Mouse (Mus musculus): Measurements from ENCODE around the gene Antxr1. TPM values are rescaled to one million over a fixed set of nuclear protein-coding genes. Genes with fewer than 3 reads are reported as not detected.

The Antxr1 gene
- polyA plus RNA-seq, 1 experiment from 2014 or later: 3.5 TPM

DNA sequence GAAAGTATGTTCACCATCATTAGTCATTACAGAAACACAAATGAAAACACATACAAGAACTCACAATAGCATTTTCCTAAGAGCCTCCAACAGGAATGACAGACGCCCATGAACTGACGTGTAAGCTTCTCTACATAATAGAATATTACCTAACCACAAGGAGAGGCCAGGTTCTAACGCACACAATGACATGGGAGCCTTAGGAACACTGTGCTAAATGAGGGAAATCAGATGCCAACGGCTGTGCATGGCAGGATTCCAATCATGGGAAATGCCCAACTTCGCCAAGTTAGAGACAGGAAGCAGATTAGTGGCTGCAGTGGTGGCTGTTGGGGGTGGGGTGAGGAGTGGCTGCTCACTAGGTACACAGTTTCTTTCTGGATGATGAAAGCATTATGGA lies 76.6 kb downstream of the Antxr1 start:
- Histone ChIP-seq H3K27ac (no peak overlapping the region), H3K27me3 (no peaks in the 10 kb centered on the region), H3K4me1 (replicated peaks) (peaks cover 16% of the 10 kb centered on the region), H3K36me3 (no peaks in the 10 kb centered on the region), H3K4me2 (no peak overlapping the region), H3K9me3 (no peaks in the 10 kb centered on the region), H3K4me3 (no peak overlapping the region), H3K9ac (no peak overlapping the region)
- ATAC-seq (ENCODE audit: low FRiP score): no peak
- WGBS: 73% methylated on average over 5 of the region's 5 CpGs

DNA sequence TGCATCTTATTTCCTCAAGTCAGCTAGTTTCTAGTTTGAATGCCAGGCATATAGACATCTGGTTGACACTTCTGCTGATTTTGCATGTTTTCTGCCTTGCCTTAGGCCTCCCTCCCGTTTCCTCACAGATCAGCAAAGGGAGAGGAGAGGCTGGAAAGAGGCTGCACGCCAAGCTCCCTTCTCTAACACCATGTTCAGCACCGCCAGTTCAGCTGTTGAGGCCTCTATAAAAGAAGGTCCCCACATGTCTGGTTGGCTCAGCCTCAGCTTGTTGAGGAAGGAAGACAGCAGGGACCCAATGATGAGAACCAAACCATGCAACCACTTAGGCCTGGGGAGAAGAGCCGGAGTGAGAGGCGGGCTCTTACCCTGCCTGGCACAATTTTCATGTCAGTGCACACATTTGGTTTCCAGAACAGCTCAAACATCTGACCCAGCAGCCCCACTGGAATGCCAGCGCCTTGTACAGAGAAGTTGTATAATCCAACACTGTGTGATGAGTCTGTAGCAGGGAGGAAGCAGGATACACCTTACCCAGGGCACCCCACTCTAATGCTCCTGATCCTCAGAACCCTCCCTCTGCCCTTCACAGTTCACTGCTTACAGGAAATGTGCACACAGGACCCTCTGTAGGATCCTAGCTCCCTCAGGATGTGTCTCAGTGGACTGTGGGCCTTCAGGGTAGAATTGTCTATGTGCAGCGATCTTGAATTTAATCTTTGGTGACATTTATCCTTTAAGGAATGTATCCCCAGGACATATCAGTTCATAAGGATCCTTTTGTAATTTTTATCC lies 77.4 kb downstream of the Antxr1 start:
- H3K27me3 ChIP-seq: no peaks in the 10 kb centered on the region
- H3K36me3 ChIP-seq: no peaks in the 10 kb centered on the region
- ATAC-seq (ENCODE audit: low FRiP score): no peak
- H3K4me1 ChIP-seq (replicated peaks): peaks cover 16% of the 10 kb centered on the region
- no peak overlapping the region for H3K9ac ChIP-seq
- no peak overlapping the region for H3K27ac ChIP-seq
- H3K9me3 ChIP-seq: no peaks in the 10 kb centered on the region
- no peak overlapping the region for H3K4me2 ChIP-seq
- no peak overlapping the region for H3K4me3 ChIP-seq
- 83% methylated on average over 7 of the region's 7 CpGs for WGBS

DNA sequence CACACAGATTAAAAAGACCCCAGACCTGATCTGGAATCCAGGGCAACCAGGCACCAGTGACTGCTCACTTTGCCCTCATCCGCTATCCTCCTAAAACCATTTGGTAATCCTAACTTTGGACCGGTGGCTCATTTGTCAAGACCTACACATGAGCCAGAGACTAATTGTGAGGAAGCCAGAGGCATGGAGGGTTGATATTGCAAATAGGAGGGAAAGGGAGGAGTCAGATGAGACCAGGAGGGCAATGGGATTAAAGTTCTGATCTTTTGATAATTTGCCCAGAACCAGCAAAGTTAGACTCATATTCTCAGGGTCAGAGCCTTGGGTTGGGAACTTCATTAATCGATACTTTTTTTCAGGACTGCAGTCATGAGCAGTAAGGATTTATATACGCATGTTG lies 78.2 kb downstream of the Antxr1 start:
- 93% methylated on average over 4 of the region's 4 CpGs for WGBS
- Histone ChIP-seq H3K9ac (no peak overlapping the region), H3K4me1 (replicated peaks) (peaks cover 16% of the 10 kb centered on the region), H3K9me3 (no peaks in the 10 kb centered on the region), H3K4me3 (no peak overlapping the region), H3K27me3 (no peaks in the 10 kb centered on the region), H3K27ac (no peak overlapping the region), H3K36me3 (no peaks in the 10 kb centered on the region), H3K4me2 (no peak overlapping the region)
- no peak for ATAC-seq (ENCODE audit: low FRiP score)

DNA sequence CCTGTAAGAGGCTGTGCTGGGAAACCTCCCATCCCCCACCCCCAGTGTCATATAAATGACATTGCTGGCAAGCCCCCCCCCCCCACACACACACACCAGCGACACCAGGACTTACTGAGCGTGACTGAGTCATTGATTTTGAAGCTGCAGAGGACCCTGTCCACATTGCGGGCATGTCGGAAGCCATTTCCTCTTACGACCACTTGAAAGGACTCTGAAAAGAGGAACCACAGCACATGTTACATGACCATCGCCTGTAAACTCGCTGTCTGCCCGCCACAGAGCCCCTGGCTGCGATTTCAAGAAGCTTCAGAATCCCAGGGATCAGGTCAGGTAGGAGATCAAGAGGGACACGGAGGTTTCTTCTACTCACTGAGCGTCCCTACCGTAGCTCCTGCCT lies 80.0 kb downstream of the Antxr1 start:
- Histone ChIP-seq H3K36me3 (no peaks in the 10 kb centered on the region), H3K27me3 (no peaks in the 10 kb centered on the region), H3K4me1 (replicated peaks) (peaks cover 19% of the 10 kb centered on the region), H3K27ac (no peak overlapping the region), H3K9me3 (no peaks in the 10 kb centered on the region), H3K4me2 (no peak overlapping the region), H3K4me3 (no peak overlapping the region), H3K9ac (no peak overlapping the region)
- 85% methylated on average over 12 of the region's 12 CpGs for WGBS
- no peak for ATAC-seq (ENCODE audit: low FRiP score)

DNA sequence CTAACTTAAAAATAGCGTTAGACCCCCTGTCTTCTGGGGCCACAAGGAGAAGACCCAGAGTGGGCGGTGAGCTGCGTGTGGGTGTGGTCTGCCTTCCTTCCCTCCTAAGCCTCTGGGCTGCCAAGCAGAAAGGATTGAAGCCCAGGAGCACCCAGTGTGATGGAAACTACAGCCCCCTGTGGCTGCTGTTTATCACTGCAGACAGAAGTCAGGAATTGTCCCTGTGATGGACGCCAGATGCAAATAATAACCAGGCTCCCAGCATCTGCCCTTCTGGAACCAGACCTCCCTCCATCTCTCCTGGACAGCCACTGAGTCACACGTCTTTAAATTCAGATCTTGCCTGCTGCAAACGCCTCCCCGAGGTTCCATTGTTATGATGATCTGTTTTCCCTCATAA lies 80.9 kb downstream of the Antxr1 start:
- peaks cover 19% of the 10 kb centered on the region for H3K4me1 ChIP-seq (replicated peaks)
- H3K4me2 ChIP-seq: no peak overlapping the region
- H3K36me3 ChIP-seq: no peaks in the 10 kb centered on the region
- 22% methylated on average over 7 of the region's 7 CpGs for WGBS
- no peaks in the 10 kb centered on the region for H3K27me3 ChIP-seq
- H3K4me3 ChIP-seq: no peak overlapping the region
- H3K9me3 ChIP-seq: no peaks in the 10 kb centered on the region
- ATAC-seq (ENCODE audit: low FRiP score): no peak
- no peak overlapping the region for H3K9ac ChIP-seq
- H3K27ac ChIP-seq: no peak overlapping the region

DNA sequence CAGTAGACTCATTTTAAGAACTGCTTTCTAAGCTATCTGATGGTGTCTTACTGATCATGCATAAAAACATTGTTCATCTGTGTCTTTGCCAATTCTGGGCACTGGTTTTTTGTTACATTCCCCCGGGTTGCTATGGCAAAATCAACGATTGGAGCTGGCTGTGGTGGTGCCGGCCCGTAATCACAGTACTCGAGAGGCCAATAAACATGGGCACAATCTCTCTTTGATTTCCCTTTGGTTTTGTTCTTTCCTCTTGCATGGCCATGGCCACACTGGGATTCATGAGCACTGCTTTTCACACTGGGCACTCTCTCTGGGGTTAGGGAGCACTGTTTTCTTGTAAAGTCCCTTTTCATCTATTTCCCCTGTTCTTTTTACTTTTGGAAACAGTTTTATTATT lies 83.9 kb downstream of the Antxr1 start:
- Histone ChIP-seq H3K4me1 (replicated peaks) (peaks cover 6% of the 10 kb centered on the region; the same call in 1 of the 2 replicates), H3K4me2 (no peak overlapping the region), H3K27me3 (no peaks in the 10 kb centered on the region), H3K27ac (no peak overlapping the region), H3K9me3 (no peaks in the 10 kb centered on the region), H3K36me3 (no peaks in the 10 kb centered on the region), H3K4me3 (no peak overlapping the region), H3K9ac (no peak overlapping the region)
- 37% methylated on average over 5 of the region's 5 CpGs for WGBS
- ATAC-seq (ENCODE audit: low FRiP score): no peak

DNA sequence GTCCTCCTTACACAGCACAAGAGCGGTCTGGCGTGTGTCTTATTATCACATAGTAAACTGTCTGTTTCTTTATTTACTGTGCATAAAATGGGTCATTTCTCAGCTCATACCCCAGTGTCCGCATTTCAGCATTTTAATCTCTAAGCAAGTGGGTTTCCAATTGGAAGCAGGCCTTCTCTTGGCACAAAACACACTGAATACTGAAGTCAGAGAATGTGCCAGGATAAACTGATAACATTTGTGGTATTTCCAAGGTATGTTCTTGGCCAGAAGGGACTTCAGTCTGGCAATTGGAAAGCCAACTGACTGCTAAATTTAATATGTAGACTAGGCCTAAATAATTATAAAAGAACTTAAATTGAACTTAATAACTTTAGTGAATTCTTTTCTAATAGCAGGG lies 84.9 kb downstream of the Antxr1 start:
- Histone ChIP-seq H3K36me3 (no peaks in the 10 kb centered on the region), H3K27me3 (no peaks in the 10 kb centered on the region), H3K4me1 (replicated peaks) (peaks cover 6% of the 10 kb centered on the region; the same call in 1 of the 2 replicates), H3K9me3 (no peaks in the 10 kb centered on the region), H3K4me3 (no peak overlapping the region), H3K4me2 (no peak overlapping the region), H3K27ac (no peak overlapping the region), H3K9ac (no peak overlapping the region)
- WGBS: 93% methylated on average over 3 of the region's 3 CpGs
- ATAC-seq (ENCODE audit: low FRiP score): no peak

DNA sequence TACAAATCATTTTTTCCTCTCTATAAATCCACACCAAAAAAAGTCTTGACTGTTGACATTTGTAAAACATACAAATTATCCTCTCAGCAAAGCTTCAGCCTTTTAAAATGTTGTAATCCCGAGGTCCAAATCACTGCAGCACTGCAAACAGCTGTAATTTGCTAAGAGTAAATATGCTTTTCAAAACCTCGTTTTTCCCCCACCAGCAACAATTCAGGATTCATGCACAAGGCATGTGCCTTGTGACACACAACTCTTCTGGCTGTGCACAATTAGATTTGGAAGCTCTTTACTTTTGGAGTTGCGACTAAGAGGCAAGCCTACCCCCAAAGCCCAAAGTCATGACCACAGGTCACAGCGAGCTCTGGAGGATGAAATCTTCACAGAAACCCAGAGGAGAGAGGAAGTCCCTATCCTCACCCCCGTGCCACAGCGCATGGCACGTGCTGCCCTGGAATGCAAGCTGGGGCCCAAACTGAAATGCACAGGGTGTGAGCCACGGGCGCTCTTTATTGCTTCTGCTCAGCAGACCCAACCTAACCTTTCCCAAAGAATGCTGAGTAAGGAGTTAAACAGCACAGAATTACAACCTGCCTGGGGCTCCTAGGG lies 87.3 kb downstream of the Antxr1 start:
- Histone ChIP-seq H3K9me3 (no peaks in the 10 kb centered on the region), H3K4me1 (replicated peaks) (peaks cover 6% of the 10 kb centered on the region; the same call in 1 of the 2 replicates), H3K9ac (no peak overlapping the region), H3K4me3 (no peak overlapping the region), H3K27ac (no peak overlapping the region), H3K36me3 (no peaks in the 10 kb centered on the region), H3K4me2 (no peak overlapping the region), H3K27me3 (no peaks in the 10 kb centered on the region)
- no peak for ATAC-seq (ENCODE audit: low FRiP score)
- 84% methylated on average over 9 of the region's 9 CpGs for WGBS

DNA sequence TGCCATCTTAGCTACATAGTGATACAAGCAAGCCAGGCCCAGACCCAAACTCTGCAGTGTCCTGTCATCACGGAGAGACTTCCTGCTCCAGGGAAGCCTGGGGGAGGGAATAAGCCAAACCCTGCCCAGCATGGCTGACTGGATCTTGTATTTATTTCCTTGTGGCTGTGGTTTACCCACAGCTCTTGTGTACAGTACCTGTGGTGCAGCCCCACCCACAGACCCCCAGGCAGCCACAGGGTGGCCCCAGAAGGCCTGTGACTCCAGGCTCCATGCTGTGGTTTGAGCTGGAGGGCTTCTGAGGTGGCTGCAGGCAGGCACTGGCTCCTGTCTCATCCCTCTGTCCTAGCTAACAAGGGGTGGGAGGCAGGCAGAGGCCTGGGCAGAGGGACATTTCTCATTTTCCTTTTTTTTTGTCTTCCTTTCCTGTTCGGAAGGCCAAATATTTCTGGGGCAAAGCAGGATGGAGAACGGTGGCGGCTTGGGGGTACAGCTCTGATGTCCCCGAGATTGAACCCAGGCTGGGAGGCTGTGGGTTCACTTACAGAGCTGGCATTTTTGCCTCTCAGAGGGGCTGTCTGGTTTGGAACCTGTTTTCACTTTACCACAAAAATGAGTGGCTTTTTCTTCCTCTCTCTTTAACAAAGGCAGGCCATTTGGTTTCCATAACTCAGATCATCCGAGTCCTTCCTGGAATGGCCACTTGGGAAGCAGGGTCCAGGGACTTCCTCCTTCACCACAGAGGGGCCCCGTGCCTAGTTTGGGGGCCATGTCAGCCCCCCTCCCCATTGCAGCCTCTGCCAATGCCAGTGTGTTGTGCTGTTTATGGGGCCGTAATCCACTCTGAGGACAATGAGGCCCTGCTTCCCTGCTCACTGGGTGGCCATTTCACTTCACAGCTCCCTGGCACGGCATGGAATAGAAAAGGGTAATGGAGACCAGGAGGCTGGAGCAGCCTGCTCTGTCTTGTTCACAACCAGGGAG lies 91.2 kb downstream of the Antxr1 start:
- Histone ChIP-seq H3K27me3 (no peaks in the 10 kb centered on the region), H3K36me3 (peaks cover 15% of the 10 kb centered on the region), H3K4me2 (no peak overlapping the region), H3K4me1 (replicated peaks) (0 out of 2 replicates have a peak, but pooled peaks cover 3% of the 10 kb centered on the region), H3K9me3 (no peaks in the 10 kb centered on the region), H3K9ac (no peak overlapping the region), H3K4me3 (no peak overlapping the region), H3K27ac (no peak overlapping the region)
- ATAC-seq (ENCODE audit: low FRiP score): no peak
- WGBS: 63% methylated on average over 9 of the region's 9 CpGs

DNA sequence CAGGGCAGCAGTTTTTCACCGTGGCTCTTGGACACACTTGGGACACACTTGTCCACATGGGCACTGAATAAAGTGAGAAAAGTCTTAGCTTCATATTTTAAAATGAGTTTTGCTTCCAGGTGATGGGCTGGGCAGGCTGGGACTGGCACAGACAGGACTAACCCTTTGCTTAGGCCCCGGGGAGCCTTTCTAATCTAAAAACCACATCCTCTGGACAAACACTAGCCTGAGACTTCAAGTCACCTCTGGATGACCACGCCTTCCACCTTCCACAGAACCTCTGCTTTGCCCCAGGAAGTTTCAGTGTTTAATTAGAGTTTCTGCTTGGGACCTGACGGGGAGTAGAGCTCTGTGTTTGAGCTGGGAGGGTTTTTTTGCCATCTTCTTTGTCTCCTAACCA lies 98.4 kb downstream of the Antxr1 start:
- no peak for ATAC-seq (ENCODE audit: low FRiP score)
- no peak overlapping the region for H3K27ac ChIP-seq
- H3K4me3 ChIP-seq: no peak overlapping the region
- H3K9ac ChIP-seq: no peak overlapping the region
- no peak overlapping the region for H3K4me2 ChIP-seq
- H3K27me3 ChIP-seq: no peaks in the 10 kb centered on the region
- H3K9me3 ChIP-seq: no peaks in the 10 kb centered on the region
- H3K36me3 ChIP-seq: peaks cover 18% of the 10 kb centered on the region
- WGBS: 77% methylated on average over 4 of the region's 4 CpGs
- peaks cover 3% of the 10 kb centered on the region; the same call in 1 of the 2 replicates for H3K4me1 ChIP-seq (replicated peaks)

DNA sequence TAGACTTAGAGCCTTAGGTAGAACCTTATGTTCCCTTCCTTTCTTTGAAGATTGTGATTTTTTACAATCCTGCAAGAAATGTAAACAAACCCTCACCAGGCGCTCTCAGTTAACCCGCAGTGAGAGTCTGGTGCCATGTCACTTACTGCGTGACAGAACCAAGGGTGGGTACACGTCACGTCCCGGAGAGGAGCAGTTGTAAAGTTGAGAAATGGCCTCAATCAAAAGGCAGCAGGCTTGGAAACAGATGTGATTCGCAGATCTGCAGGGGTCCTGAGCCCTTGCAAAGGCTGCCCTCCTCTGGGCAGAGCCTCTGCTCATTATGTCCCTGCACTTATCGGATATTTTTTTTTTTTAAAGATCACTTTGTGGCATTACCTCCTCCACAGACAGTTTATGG lies 99.6 kb downstream of the Antxr1 start:
- Histone ChIP-seq H3K9me3 (no peaks in the 10 kb centered on the region), H3K36me3 (peaks cover 13% of the 10 kb centered on the region), H3K9ac (no peak overlapping the region), H3K4me3 (no peak overlapping the region), H3K4me2 (no peak overlapping the region), H3K27ac (no peak overlapping the region), H3K27me3 (no peaks in the 10 kb centered on the region), H3K4me1 (replicated peaks) (peaks cover 3% of the 10 kb centered on the region; the same call in 1 of the 2 replicates)
- WGBS: 59% methylated on average over 8 of the region's 8 CpGs
- ATAC-seq (ENCODE audit: low FRiP score): no peak

DNA sequence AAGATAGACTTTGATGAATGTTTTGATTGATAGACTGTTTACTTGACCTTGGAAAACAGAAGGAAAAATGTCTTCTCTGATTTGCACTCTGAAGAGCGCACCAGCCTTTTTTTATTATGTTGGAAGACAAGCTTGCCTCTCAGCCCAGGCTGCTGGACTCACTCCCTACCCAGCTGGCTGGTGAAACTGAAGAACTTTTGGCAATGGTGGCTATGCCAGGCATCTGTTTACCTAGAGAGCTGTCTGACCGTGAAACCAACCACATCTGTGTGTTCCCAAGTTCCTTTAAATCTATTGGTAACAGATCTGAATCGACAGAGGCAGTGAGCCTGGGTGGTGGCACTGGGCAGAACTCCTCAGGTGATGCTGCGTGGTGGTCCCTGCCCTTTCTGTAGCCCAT lies 102.5 kb downstream of the Antxr1 start:
- Histone ChIP-seq H3K27me3 (no peaks in the 10 kb centered on the region), H3K4me2 (no peak overlapping the region), H3K4me1 (replicated peaks) (peaks cover 3% of the 10 kb centered on the region; the same call in 1 of the 2 replicates), H3K36me3 (no peaks in the 10 kb centered on the region), H3K4me3 (no peak overlapping the region), H3K9me3 (peaks cover 6% of the 10 kb centered on the region), H3K9ac (no peak overlapping the region), H3K27ac (no peak overlapping the region)
- 89% methylated on average over 4 of the region's 4 CpGs for WGBS
- no peak for ATAC-seq (ENCODE audit: low FRiP score)

All from hindbrain, embryonic 13.5 days (tissue).